Mouse (Mus musculus) MEL (cell line): ENCODE results near the gene Vash2. TPM values are rescaled to one million over a fixed set of nuclear protein-coding genes. Genes with fewer than 3 reads are reported as not detected.

Source experiments
- DNase-seq: peaks from one replicate; pipeline ENCODE4 v3.0.0; 2011; ENCODE audit warnings: low read depth, low spot score
- H3K27ac ChIP-seq: 2 replicates; pipeline ENCODE4 v1.5.1; 2012; ENCODE audit warnings: low read depth, mild to moderate bottlenecking, control low read depth, low read length, moderate library complexity; ENCODE audit not compliant: control insufficient read depth
- H3K27me3 ChIP-seq, 2 experiments: fragments of 150-350 bp in 1 of 2; sonication (generic) in 1 of 2; 2 replicates each; pipeline ENCODE4 v1.6.1; 2012; ENCODE audit warnings: low read length in 2 of 2, mild to moderate bottlenecking in 2 of 2, improper control_type of control experiment in 1 of 2, moderate library complexity in 1 of 2; ENCODE audit not compliant: insufficient read depth in 2 of 2, control insufficient read depth in 1 of 2
- H3K36me3 ChIP-seq, 2 experiments: 2 replicates each; pipeline ENCODE4 v1.6.1; 2012 to 2014; ENCODE audit warnings: low read length in 2 of 2, improper control_type of control experiment in 1 of 2, inconsistent platforms in 1 of 2, mild to moderate bottlenecking in 1 of 2; ENCODE audit not compliant: insufficient read depth in 2 of 2, control insufficient read depth in 1 of 2
- H3K4me1 ChIP-seq, 2 experiments: fragments of 150-350 bp in 1 of 2; sonication (generic) in 1 of 2; 2 replicates each; pipeline ENCODE4 v1.6.1; 2012; ENCODE audit warnings: low read length in 2 of 2, improper control_type of control experiment in 1 of 2, mild to moderate bottlenecking in 1 of 2; ENCODE audit not compliant: insufficient read depth in 2 of 2, control insufficient read depth in 1 of 2
- H3K4me3 ChIP-seq, 2 experiments: fragments of 150-350 bp in 1 of 2; sonication (generic) in 1 of 2; 2 replicates each; pipeline ENCODE4 v1.5.1; 2012; ENCODE audit warnings: low read depth in 2 of 2, low read length in 2 of 2, mild to moderate bottlenecking in 2 of 2, moderate library complexity in 2 of 2, control low read depth in 1 of 2, improper control_type of control experiment in 1 of 2; ENCODE audit not compliant: control insufficient read depth in 1 of 2, insufficient read depth in 1 of 2
- H3K79me2 ChIP-seq: 2 replicates; pipeline ENCODE4 v1.6.1; 2012; ENCODE audit warnings: mild to moderate bottlenecking, low read length, moderate library complexity; ENCODE audit not compliant: control insufficient read depth, poor library complexity, insufficient read depth
- H3K9ac ChIP-seq: 2 replicates; pipeline ENCODE4 v1.6.1; 2012; ENCODE audit warnings: low read depth, mild to moderate bottlenecking, control low read depth, low read length, moderate library complexity; ENCODE audit not compliant: control insufficient read depth, poor library complexity, severe bottlenecking
- H3K9me3 ChIP-seq: fragments of 150-350 bp; sonication (generic); replicated peaks from 2 replicates; pipeline ENCODE4 v1.6.1; 2012; ENCODE audit warnings: mild to moderate bottlenecking, low read length, improper control_type of control experiment, moderate library complexity; ENCODE audit not compliant: insufficient read depth
- BHLHE40 ChIP-seq: IDR thresholded peaks from 2 replicates; pipeline ENCODE4 v1.6.1; 2012; ENCODE audit warnings: low read depth, mild to moderate bottlenecking, inconsistent platforms, low read length, improper control_type of control experiment, borderline replicate concordance
- CHD1 ChIP-seq: IDR thresholded peaks from 2 replicates; pipeline ENCODE4 v1.6.1; 2012; ENCODE audit warnings: low read depth, mild to moderate bottlenecking, inconsistent platforms, low read length, improper control_type of control experiment
- CHD2 ChIP-seq: IDR thresholded peaks from 2 replicates; pipeline ENCODE4 v1.6.1; 2011; ENCODE audit warnings: low read length, improper control_type of control experiment
- CTCF ChIP-seq, 3 experiments: IDR thresholded peaks in 2 of 3; conservative IDR thresholded peaks in 1 of 3; 2 replicates each; pipeline ENCODE4 v1.5.1; 2011 to 2012; ENCODE audit warnings: low read length in 3 of 3, low read depth in 2 of 3, mild to moderate bottlenecking in 2 of 3, improper control_type of control experiment in 1 of 3, inconsistent platforms in 1 of 3, mixed read lengths in 1 of 3, moderate library complexity in 1 of 3; ENCODE audit not compliant: control insufficient read depth in 1 of 3, insufficient read depth in 1 of 3, poor library complexity in 1 of 3, severe bottlenecking in 1 of 3
- E2F4 ChIP-seq: IDR thresholded peaks from 2 replicates; pipeline ENCODE4 v1.6.1; 2011; ENCODE audit warnings: low read depth, low read length, improper control_type of control experiment, borderline replicate concordance
- ELF1 ChIP-seq: IDR thresholded peaks from 2 replicates; pipeline ENCODE4 v1.6.1; 2014; ENCODE audit warnings: low read depth, mild to moderate bottlenecking, inconsistent platforms, low read length, improper control_type of control experiment, moderate library complexity
- GATA1 ChIP-seq: IDR thresholded peaks from 2 replicates; pipeline ENCODE4 v1.6.1; 2011; ENCODE audit warnings: low read depth, low read length, improper control_type of control experiment
- MAZ ChIP-seq: IDR thresholded peaks from 2 replicates; pipeline ENCODE4 v1.6.1; 2012; ENCODE audit warnings: low read depth, mild to moderate bottlenecking, inconsistent platforms, low read length, improper control_type of control experiment
- MXI1 ChIP-seq: IDR thresholded peaks from 2 replicates; pipeline ENCODE4 v1.6.1; 2011; ENCODE audit warnings: mild to moderate bottlenecking, low read depth, low read length, improper control_type of control experiment
- MYC ChIP-seq: IDR thresholded peaks from 2 replicates; pipeline ENCODE4 v1.6.1; 2011; ENCODE audit warnings: low read depth, mild to moderate bottlenecking, low read length, improper control_type of control experiment, moderate library complexity
- NRF1 ChIP-seq: IDR thresholded peaks from 2 replicates; pipeline ENCODE4 v1.6.1; 2014; ENCODE audit warnings: low read depth, mild to moderate bottlenecking, inconsistent platforms, low read length, improper control_type of control experiment, moderate library complexity; ENCODE audit not compliant: poor library complexity, insufficient read depth, severe bottlenecking
- POLR2A ChIP-seq, 2 experiments: IDR thresholded peaks; 2 replicates each; pipeline ENCODE4 v1.6.1; 2011 to 2012; ENCODE audit warnings: low read length in 2 of 2, mild to moderate bottlenecking in 2 of 2, control low read depth in 1 of 2, improper control_type of control experiment in 1 of 2, low read depth in 1 of 2, moderate library complexity in 1 of 2; ENCODE audit not compliant: control insufficient read depth in 1 of 2, insufficient read depth in 1 of 2, poor library complexity in 1 of 2
- POLR2AphosphoS2 ChIP-seq: IDR thresholded peaks from 2 replicates; pipeline ENCODE4 v1.6.1; 2011; ENCODE audit warnings: low read length, improper control_type of control experiment
- RAD21 ChIP-seq: IDR thresholded peaks from 2 replicates; pipeline ENCODE4 v1.6.1; 2011; ENCODE audit warnings: mild to moderate bottlenecking, low read depth, low read length, improper control_type of control experiment
- RCOR1 ChIP-seq: IDR thresholded peaks from 2 replicates; pipeline ENCODE4 v1.6.1; 2012; ENCODE audit warnings: low read depth, mild to moderate bottlenecking, inconsistent platforms, low read length, improper control_type of control experiment
- SIN3A ChIP-seq: IDR thresholded peaks from 2 replicates; pipeline ENCODE4 v1.6.1; 2012; ENCODE audit warnings: low read length, improper control_type of control experiment, inconsistent platforms
- SMC3 ChIP-seq: IDR thresholded peaks from 2 replicates; pipeline ENCODE4 v1.6.1; 2011; ENCODE audit warnings: low read depth, low read length, improper control_type of control experiment
- TBP ChIP-seq: IDR thresholded peaks from 2 replicates; pipeline ENCODE4 v1.8.0; 2011; ENCODE audit warnings: low read depth, low read length, improper control_type of control experiment
- USF1 ChIP-seq: IDR thresholded peaks from 2 replicates; pipeline ENCODE4 v1.6.1; 2014; ENCODE audit warnings: low read depth, mild to moderate bottlenecking, inconsistent platforms, low read length, improper control_type of control experiment, moderate library complexity
- USF2 ChIP-seq, 2 experiments: IDR thresholded peaks; 2 replicates each; pipeline ENCODE4 v1.6.1; 2011 to 2012; ENCODE audit warnings: improper control_type of control experiment in 2 of 2, low read length in 2 of 2, borderline replicate concordance in 1 of 2, inconsistent platforms in 1 of 2, low read depth in 1 of 2, mild to moderate bottlenecking in 1 of 2; ENCODE audit not compliant: insufficient read depth in 1 of 2
- ZC3H11A ChIP-seq: IDR thresholded peaks from 2 replicates; pipeline ENCODE4 v1.6.1; 2012; ENCODE audit warnings: low read depth, mild to moderate bottlenecking, inconsistent platforms, low read length, improper control_type of control experiment
- ZKSCAN1 ChIP-seq: IDR thresholded peaks from 2 replicates; pipeline ENCODE4 v1.6.1; 2012; ENCODE audit warnings: low read depth, mild to moderate bottlenecking, inconsistent platforms, low read length, improper control_type of control experiment, moderate library complexity
- ZNF384 ChIP-seq: IDR thresholded peaks from 2 replicates; pipeline ENCODE4 v1.6.1; 2012; ENCODE audit warnings: low read depth, mild to moderate bottlenecking, inconsistent platforms, low read length, improper control_type of control experiment
- polyA plus RNA-seq, 2 experiments: library from polyadenylated mRNA; stranded (reverse) in 1 of 2; unstranded in 1 of 2; fragments of >175 nt in 1 of 2; fragments of >200 nt in 1 of 2; gene quantifications; 2 replicates each; pipeline versions ENCODE4 v1.2.1 to v1.2.4; 2012; ENCODE audit warnings: low replicate concordance in 2 of 2, low read depth in 1 of 2; ENCODE audit not compliant: insufficient read length in 2 of 2, insufficient read depth in 1 of 2, missing spikeins in 1 of 2
- total RNA-seq: library from RNA; depleted of rRNA; stranded (reverse); fragments of 300-350 nt; gene quantifications from 2 replicates; pipeline ENCODE4 v1.2.3, GENCODE M21; 2012

The Vash2 gene
- total and polyA plus RNA-seq, 3 experiments, result 2.6 to 9.8 TPM; not detected in 1

DNA sequence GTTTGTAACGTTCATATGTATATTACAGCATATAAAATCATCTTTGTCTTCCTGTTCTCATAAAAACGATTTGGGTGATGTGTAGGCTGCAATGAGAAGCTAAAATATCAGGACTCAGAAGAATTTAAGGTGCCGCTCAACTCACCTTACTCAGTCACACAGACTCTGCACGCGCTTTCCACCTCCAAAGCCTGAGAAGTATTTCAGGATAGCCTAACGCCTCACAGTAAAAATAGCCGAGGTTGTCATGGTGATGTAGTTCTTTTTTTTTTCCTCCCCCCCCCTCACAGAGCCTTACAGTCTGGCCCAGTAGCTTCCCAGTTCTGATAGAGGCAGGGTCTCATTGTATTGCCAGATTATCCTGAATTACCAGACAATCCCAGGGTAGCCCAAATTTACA, 60.2 kb downstream of the Vash2 start:
- Histone ChIP-seq H3K4me1 (peaks cover 0 to 6% of the 10 kb centered on the region in 2 experiments; a peak in 1 of 4 replicates), H3K27ac (no peak overlapping the region), H3K4me3 (no peak overlapping the region), H3K79me2 (no peaks in the 10 kb centered on the region), H3K36me3 (no peaks in the 10 kb centered on the region), H3K27me3 (peaks cover 1 to 2% of the 10 kb centered on the region in 2 experiments; a peak in 1 of 4 replicates), H3K9me3 (no peaks in the 10 kb centered on the region), H3K9ac (no peak overlapping the region)
- TF ChIP-seq CHD2, result no peak
- TF ChIP-seq ZNF384, result no peak
- TF ChIP-seq SIN3A, result no peak
- TF ChIP-seq BHLHE40, result no peak
- no peak for TF ChIP-seq POLR2AphosphoS2
- no peak for TF ChIP-seq MAZ
- DNase-seq, result no peak

DNA sequence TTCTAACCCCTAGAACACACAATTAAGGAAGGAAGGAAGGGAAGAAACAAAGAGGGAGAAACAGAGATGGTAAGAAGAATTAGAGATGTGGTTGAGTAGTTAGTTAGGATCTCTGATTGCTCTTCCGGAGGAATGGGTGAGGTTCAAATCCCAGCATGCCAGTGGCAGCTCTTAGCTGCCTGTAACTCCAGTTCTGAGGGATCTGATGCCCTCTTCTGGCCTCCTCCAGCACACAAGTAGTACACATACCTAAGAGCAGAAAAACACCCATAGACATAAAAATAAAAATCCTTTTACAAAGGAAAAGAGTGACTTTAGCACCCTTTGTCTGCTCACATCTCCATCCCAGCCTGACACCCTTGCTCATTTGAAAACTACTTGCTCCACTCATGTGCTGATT, 66.5 kb downstream of the Vash2 start:
- no peaks in the 10 kb centered on the region for H3K9me3 ChIP-seq
- TF ChIP-seq RCOR1, result 0 out of 2 replicates have a peak, but pooled peaks have one; percentile 13
- TF ChIP-seq TBP, result no peak
- TF ChIP-seq GATA1, result no peak
- TF ChIP-seq ZKSCAN1, result no peak
- TF ChIP-seq RAD21, result peak; percentile 60
- TF ChIP-seq CHD1, result no peak
- no peak for TF ChIP-seq ELF1
- peak; percentile 27; the same call in 1 of the 2 replicates for TF ChIP-seq ZC3H11A
- TF ChIP-seq NRF1, result no peak
- peak; percentile 60 for TF ChIP-seq SMC3
- TF ChIP-seq ZNF384, result no peak
- no peak for TF ChIP-seq MYC
- no peak for TF ChIP-seq USF2 (IDR thresholded peaks at IDR 0.05; ENCODE audit: borderline replicate concordance in 1 of 2, insufficient read depth in 1 of 2, low read depth in 1 of 2, low read length in 2 of 2)
- TF ChIP-seq E2F4, result no peak
- no peak for TF ChIP-seq CHD2
- TF ChIP-seq POLR2A (IDR thresholded peaks at IDR 0.05; ENCODE audit: control insufficient read depth in 1 of 2, insufficient read depth in 1 of 2, low read depth in 1 of 2, low read length in 2 of 2, poor library complexity in 1 of 2), result no peak
- peak; percentile 21 to 59 (median 38); a peak in 4 of 6 replicates for TF ChIP-seq CTCF (IDR thresholded peaks at IDR 0.05 in 2 of 3, conservative IDR thresholded peaks at IDR 0.05 in 1 of 3; ENCODE audit: control insufficient read depth in 1 of 3, insufficient read depth in 1 of 3, low read depth in 2 of 3, low read length in 3 of 3, poor library complexity in 1 of 3, severe bottlenecking in 1 of 3)
- TF ChIP-seq BHLHE40, result no peak
- TF ChIP-seq USF1, result no peak
- 0 out of 2 replicates have a peak, but pooled peaks have one; percentile 28 for TF ChIP-seq SIN3A
- TF ChIP-seq MXI1, result no peak
- H3K9ac ChIP-seq, result no peak overlapping the region
- peaks cover 0 to 12% of the 10 kb centered on the region in 2 experiments for H3K4me1 ChIP-seq
- DNase-seq, result peak; percentile 69
- no peak overlapping the region for H3K27ac ChIP-seq
- peak overlapping the region in 1 of 2 experiments; percentile 80; a peak in 2 of 4 replicates for H3K4me3 ChIP-seq
- H3K79me2 ChIP-seq, result peaks cover 13% of the 10 kb centered on the region
- H3K36me3 ChIP-seq, result peaks cover 0 to 10% of the 10 kb centered on the region in 2 experiments; a peak in 3 of 4 replicates
- no peaks in the 10 kb centered on the region for H3K27me3 ChIP-seq
